Mouse (Mus musculus): ENCODE results near the gene Prelp.

GRCm38 (mm10) chr1:133969427-133969826, 48.2 kb upstream of the Prelp start:
- TF ChIP-seq E2F4 (IDR thresholded peaks at IDR 0.05; ENCODE audit: insufficient read depth) (no peak), POLR2A (IDR thresholded peaks at IDR 0.05; ENCODE audit: insufficient read length, low read depth) (no peak), MAX (IDR thresholded peaks at IDR 0.05; ENCODE audit: low read depth) (no peak), SRF (IDR thresholded peaks at IDR 0.05; ENCODE audit: control insufficient read depth, insufficient read length, low read depth) (no peak), POLR2AphosphoS2 (IDR thresholded peaks at IDR 0.05; ENCODE audit: insufficient read length, low read depth) (no peak), CEBPB (IDR thresholded peaks at IDR 0.05; ENCODE audit: insufficient read depth, poor library complexity, severe bottlenecking) (no peak), USF1 (IDR thresholded peaks at IDR 0.05; ENCODE audit: low read depth) (no peak), TCF3 (IDR thresholded peaks at IDR 0.05; ENCODE audit: insufficient read length, low read depth) (no peak), MYOD1 (IDR thresholded peaks at IDR 0.05; ENCODE audit: control insufficient read depth in 1 of 3, insufficient read length in 2 of 3, low read depth in 2 of 3) (no peak)
